Comparison of ENCODE assay signal across 8 mouse cellular contexts in the genomic region with DNA sequence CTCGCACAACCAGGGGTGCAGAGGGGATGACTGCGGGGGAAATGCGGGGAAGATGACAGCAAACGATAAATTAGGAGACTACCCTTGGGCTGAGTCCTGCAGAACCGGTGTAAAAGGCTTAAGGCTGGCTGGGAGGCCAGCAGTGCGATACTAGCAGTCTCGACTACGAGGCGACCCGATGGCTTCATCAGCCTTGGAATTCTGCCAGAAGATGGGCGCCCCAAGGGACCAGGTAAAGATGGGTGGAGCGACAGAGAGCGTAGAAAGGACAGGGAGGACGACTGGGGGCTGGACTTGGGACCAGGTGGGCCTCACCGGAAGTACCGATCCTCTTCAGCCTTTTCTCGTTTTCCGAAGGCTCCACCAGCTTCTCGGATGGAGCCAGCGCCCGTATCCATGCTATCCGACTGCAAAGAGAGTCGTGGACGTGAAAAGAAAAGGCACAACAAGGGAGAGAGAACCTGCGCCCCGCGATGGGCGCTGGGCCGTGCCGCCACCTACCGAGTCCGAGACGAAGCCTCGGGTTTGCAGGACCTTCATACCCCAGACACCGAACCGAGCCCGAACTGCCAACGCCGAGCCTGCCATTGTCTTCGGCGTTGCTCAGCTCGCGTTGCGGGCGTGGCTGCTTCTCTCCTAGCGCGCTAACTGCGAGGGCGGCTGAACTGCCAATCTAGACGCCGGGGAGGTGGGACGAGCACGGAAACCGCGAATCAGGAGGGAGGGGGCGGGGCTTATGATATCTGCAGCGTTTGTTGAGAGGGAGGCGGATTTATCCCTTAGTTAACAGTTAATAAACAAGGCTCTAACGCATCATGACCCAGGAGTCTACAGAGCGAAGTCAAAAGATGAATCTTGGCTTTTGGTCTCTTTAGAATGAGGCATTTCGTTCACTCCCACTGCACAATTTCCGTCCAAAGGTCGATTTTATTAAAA. TPM values are rescaled to one million over a fixed set of nuclear protein-coding genes. Genes with fewer than 3 reads are reported as not detected.
A peak's percentile ranks its signal among the peaks of the same experiment; 100 is the strongest.
DNase-seq lines count a peak whose midpoint lies in the region; ATAC-seq and TF ChIP-seq lines count a peak whose summit lies in the region.

A gene (minus strand): TSS at position 679 of the 936 bp plus-strand sequence.

- H3K4me2 ChIP-seq in hindbrain, embryonic 15.5 days = peak within 1 kb of the TSS; percentile 78

- H3K36me3 ChIP-seq in hindbrain, embryonic 15.5 days = peaks cover 12% of the 10 kb centered on the region

- H3K9me3 ChIP-seq in hindbrain, embryonic 15.5 days = no peaks in the 10 kb centered on the region

- peak within 1 kb of the TSS; percentile 99 for H3K27ac ChIP-seq in hindbrain, embryonic 15.5 days (replicated peaks)
- H3K27ac ChIP-seq in left cerebral cortex, adult 2 months = peak within 1 kb of the TSS; percentile 98

- H3K4me3 ChIP-seq in hindbrain, embryonic 15.5 days = peak within 1 kb of the TSS; percentile 88
- H3K4me3 ChIP-seq in left cerebral cortex, adult 2 months = peak within 1 kb of the TSS; percentile 92

- DNase-seq in T-cell, adult 2 months (ENCODE audit: low spot score) = peak; percentile 88
- peak; percentile 90 to 96 for DNase-seq in cerebellum, postnatal 25 days
- peak; percentile 80 to 86 for DNase-seq in frontal cortex, postnatal 36 days (ENCODE audit: low spot score in 2 of 2)
- peak; percentile 86 to 88 for DNase-seq in left cerebral cortex, adult 2 months (ENCODE audit: extremely low spot score in 1 of 2, low spot score in 2 of 2)
- DNase-seq in right cerebral cortex, postnatal 10 days (ENCODE audit: low spot score in 2 of 2) = peak; percentile 95
- DNase-seq in urinary bladder, postnatal 25 days (ENCODE audit: low spot score) = peak; percentile 78

- peak within 1 kb of the TSS; percentile 98 for H3K9ac ChIP-seq in hindbrain, embryonic 15.5 days

- no peak for TF ChIP-seq CTCF in left cerebral cortex, adult 2 months (IDR thresholded peaks at IDR 0.05)

- peaks cover 47% of the 10 kb centered on the region for H3K4me1 ChIP-seq in hindbrain, embryonic 15.5 days (replicated peaks)

- ATAC-seq in hindbrain, embryonic 15.5 days (ENCODE audit: low FRiP score, low read depth) = peak; percentile 92
- peak; percentile 92 for ATAC-seq in megakaryocyte, adult 5-6 weeks (ENCODE audit: poor library complexity, severe bottlenecking)

- no peaks in the 10 kb centered on the region for H3K27me3 ChIP-seq in hindbrain, embryonic 15.5 days

- under 1% methylated on average over 63 of the region's 63 CpGs for WGBS in hindbrain, embryonic 15.5 days

- intact Hi-C loops in left cerebral cortex, adult 2 months (cut with DNase I) = loop anchor here (10.0 kb wide), 1 partner anchor 392 kb away; a partner anchor contains a TSS

RNA-seq across cellular contexts. Expression of the gene that starts here (rescaled TPM):
- 1,320 and 1,434 TPM in 2 replicates for polyA plus RNA-seq in hindbrain, embryonic 15.5 days (2015; fragmentation: Nextera tagmentation; extraction: Ambion mirVana)
- total RNA-seq in left cerebral cortex, adult 2 months (2021) = 100 to 1,000 TPM; 430 to 458 TPM
- total RNA-seq in megakaryocyte, adult 5-6 weeks (2015) = 240 and 279 TPM in 2 replicates
- total RNA-seq in megakaryocyte, adult 5-6 weeks (2017) = 502 and 628 TPM in 2 replicates

Comparison
In these comparisons a context has a peak if more than half of its experiments do, and no peak if none do; other contexts are left out.
1. Peak in every context shown above with its lines: DNase-seq, ATAC-seq, H3K4me3 ChIP-seq and H3K27ac ChIP-seq.